Mouse (Mus musculus) 3T3-L1 (cell line): ENCODE results near the gene Gpn3.
A peak's percentile ranks its signal among the peaks of the same experiment; 100 is the strongest.

Experiments
- DNase-seq: peaks from one replicate; pipeline ENCODE4 v3.0.0-alpha.2; 2015; ENCODE audit warnings: low read depth, low spot score

The Gpn3 gene

DNA sequence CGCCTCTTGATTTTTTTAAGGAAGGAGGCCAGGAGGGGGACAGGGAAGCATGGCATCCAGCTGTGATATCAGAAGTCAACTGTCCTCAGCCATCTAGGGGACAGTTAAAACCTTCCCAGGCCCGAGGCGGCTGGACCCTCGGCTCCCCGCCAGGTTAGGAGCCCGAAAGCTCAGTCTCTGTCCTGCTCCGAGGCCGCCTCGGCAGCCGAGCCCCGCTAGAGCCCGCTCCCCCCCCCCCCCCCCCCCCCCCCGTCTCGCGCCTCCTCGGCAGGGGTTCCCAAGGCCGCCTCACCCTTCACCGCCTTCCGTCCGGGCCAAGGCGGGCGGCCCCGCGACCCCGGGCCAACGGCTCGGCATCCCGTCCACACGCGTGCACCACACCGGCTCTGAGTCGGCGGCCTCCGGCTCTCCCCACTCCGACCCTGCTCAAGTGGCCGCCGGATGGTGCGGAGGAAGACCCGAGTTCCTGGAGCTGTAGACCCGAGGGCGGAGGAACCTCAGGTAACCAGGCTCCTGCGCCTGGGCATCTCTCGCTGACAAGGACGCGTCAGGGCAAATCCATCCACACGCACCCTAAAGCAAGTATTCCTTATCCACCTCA is at the start of gene Gpn3:
Gene Gpn3, plus strand, starts transcription at position 286 of the 601 bp plus-strand sequence.
- peak; percentile 64 for DNase-seq

DNA sequence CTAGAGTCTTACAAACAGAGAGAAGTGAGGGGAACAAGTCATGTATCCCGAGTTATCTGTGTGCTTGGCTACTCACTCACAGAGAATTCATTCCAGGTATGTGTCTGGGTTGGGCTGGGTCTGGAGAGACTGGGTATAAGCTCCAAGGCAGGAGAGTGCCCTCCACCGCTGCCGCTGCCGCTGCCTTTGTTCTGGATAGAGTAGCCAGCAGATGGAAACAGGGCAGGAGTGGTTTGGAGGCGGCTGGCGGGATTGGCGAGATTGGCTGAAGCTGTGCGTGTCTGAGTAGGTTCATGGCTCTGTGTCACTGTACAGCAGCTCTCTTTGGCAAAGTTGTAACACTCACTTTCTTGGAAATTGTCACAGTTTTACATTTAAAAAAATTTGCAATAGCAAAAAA is 48.2 kb upstream of the Gpn3 start:
- DNase-seq: no peak

DNA sequence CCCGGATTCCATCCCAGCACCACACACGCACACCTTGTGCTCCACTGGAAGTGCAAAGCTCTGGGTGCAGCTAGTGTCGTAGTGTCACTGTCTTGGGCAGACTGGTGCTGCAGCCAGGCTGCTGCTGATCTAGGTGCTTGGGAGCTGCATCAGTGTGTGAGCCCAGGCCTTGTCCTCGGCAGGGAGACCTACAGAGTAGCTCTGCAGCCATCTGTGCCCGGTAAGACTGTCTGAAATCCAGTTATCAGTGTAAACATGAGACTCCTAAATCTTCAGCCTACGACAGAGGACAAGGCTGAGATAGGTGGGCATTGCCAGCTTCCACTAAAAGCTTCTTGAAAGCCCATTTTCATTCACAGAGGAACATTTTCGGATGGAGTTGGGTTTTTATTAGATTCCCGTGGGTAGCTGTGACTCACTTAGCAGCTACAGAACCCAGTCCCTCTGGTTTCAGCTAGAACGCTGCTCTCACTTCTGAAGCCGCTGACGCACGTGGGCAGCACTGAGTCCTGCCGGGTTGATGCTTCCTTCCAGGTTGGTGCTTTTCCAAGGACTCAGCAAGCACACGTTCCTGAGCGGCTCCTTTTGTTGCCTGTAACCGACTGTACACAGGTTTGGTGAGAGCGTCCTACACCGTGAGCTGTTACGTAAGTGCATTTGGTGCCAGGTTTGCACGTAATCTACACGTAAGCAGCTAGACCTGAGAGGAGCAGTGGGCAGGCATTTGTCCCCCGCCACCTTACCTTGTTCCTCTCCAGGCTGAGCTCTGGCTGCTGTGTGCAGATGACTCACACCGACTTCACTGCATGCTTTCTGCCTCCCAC is 46.9 kb upstream of the Gpn3 start:
- peak; percentile 72 for DNase-seq

DNA sequence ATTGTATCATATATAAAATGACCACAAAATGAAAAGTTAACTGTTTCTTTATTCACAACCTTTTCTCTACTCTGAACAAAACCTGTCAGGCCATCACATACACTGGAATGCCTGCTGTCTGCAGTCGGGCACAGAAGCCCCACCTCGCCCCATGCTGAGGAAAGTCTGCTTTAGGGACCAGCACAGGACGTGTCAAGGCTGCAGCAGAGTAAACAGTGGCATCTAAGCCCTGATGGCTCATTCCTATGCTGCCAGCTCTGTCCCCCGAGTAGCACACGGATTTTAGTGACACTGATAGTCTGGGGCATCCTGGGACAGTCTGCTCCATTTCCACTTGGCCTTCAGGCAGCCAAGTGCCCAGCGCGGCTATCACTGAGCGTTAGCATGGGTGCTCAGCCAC is 46.2 kb upstream of the Gpn3 start:
- no peak for DNase-seq

DNA sequence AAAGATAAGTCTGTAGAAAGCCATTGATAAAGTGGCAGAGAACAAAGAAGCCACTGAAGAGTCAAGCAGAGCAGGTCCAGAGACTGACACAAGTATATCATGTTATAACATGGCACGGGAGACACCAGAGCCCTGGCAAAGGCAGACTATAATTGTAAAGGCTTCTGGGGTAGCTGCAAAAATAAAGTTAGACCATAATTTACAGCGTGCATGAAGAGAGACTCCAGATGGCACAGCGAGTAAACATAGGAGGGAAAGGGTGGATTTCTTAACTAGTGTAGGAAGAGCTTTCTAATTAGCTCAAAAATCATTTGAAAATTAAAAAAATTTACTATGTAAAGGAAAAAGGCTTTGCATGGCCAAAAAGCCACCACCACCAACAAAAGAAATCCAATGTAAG is 44.4 kb upstream of the Gpn3 start:
- no peak for DNase-seq

DNA sequence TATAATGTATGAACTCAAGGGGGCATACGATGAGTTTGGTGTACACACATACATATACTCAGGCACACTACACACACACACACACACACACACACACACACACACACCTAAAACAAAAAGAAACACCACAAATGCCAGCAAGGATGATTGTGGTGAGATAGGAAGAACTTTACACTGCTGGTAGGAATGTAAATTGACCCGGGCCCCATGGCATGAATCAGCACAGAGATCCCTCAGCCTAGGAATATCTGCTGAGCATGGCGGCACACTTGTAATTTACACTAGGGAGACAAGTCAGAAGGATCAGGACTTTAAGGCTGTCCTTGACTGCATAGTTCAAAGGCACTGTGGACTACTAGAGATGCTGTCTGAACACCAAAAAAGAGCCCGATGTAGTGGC is 41.4 kb upstream of the Gpn3 start:
- DNase-seq: peak; percentile 64

DNA sequence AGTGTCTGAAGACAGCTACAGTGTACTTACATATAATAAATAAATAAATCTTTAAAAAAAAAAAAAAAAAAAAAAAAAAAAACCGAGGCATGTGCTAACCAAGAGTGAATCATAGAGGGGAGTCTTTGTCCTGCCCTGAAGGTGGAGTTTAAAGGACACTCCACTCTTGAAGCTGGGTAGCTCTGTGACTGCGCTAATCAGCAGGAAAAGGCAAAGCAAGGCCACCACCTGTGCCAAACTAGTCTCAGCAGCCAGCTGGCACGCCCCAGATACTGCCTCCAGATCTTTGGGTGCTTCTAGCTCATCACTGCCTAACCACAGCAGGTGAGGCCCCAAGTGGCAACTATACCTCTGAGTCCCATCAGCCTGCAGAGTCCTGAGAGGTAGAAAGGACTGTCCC is 37.0 kb upstream of the Gpn3 start:
- no peak for DNase-seq

DNA sequence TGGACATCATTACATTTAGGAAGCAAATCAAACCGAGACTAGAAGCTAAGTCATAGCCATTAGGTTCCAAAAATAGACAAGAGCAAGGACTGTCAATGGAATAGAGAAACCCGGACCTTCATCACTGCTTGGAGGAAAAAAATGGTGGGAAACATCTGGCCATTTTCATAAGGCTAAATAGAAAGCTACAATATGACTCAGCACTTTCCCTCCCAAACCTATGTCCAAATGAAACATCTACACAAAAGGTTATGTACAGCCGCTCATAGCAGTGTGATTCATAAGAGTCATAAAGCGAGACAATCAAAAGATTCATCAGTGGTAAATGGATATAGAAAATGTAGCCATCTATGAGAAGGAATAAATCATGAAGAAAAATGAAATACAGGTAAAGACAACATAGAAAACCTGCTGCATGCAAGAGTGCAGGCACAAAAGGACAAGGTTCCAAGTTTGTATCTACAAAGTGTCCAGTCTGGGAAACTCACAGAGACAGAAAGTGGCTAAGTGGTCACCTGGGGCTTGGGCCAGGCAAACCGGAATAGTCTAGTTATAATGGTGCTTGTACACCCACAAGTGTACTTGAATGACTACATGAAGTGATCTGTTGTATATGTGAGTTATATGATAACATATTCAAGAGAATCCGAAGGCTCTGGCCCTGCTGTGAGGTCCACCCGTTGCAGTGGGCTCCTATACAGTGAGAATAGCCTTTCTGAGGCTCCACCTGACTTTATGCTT is 35.0 kb upstream of the Gpn3 start:
- DNase-seq: peak; percentile 21

DNA sequence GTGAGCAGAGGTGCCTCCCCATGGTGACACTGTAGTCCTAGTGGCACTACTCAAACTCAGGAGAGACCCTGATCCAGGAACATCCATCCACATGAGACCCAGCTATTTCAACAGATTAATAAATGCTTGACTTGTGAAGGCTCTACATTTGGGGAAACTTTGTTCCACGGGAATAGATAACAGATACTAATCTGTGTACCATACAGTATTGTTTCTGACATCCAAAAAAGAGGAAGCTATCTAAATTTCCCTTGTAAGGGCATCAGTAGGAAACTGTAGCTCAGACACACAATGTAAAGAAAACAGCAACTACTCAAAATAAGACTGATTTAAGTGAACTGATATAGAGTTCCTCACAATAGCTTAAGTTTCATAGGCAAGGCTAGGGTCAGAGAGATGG is 28.8 kb upstream of the Gpn3 start:
- DNase-seq: no peak

DNA sequence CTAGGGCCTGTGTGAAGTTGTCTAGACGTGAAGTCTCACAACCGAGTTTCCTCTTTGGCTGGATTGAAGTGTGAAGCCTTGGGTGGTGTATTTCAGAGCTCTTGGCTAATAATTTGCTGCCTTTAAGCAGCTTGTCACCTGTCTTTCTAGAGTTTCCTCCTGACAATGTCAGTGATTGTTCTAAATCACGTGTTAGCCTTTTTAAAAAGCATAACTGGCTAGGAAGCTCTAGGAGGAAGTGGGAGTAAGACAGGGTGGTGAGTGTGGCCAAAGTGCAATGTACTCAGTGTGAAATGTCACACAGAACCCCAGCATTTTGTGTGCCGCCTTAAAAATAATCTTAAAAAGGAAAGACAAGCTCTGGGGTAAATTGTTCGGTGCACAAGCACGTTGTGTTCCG is 27.9 kb upstream of the Gpn3 start:
- no peak for DNase-seq

DNA sequence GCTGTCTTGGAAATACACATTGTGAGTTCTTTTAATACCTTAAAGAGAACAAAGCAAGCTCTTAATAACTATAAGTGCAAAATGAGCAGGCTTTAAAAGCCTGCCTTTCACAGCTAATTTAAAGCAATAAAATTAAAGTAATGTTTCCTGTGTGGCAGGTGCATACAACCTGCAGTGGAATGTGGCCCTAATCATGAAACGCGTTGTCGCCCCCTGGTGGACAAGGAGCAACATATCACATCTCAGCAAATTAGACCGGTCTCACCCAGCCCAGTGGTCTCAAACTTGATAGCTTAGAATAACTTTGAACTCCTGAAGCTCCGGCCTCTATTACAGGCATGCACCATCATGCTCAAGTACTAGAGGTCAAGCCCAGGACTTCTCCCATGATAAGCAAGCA is 27.4 kb upstream of the Gpn3 start:
- DNase-seq: peak; percentile 84

DNA sequence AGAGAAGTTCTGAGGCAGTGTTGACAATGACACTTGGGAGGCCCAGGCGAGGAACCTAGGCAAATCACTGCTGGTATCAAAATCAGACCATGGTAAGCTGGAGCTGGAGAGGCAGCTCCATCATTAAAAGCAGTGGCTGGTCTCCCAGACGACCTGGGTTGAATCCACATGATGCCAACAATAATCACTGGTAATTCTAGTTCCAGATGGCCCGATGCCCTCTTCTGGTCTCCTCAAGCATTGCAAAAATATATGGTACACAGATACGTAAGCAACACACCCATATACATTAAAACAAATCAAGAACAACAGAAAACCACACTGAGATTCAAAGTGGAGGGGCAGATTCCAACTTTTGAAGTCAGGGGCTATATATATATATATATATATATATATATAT is 25.9 kb upstream of the Gpn3 start:
- DNase-seq: peak; percentile 44

DNA sequence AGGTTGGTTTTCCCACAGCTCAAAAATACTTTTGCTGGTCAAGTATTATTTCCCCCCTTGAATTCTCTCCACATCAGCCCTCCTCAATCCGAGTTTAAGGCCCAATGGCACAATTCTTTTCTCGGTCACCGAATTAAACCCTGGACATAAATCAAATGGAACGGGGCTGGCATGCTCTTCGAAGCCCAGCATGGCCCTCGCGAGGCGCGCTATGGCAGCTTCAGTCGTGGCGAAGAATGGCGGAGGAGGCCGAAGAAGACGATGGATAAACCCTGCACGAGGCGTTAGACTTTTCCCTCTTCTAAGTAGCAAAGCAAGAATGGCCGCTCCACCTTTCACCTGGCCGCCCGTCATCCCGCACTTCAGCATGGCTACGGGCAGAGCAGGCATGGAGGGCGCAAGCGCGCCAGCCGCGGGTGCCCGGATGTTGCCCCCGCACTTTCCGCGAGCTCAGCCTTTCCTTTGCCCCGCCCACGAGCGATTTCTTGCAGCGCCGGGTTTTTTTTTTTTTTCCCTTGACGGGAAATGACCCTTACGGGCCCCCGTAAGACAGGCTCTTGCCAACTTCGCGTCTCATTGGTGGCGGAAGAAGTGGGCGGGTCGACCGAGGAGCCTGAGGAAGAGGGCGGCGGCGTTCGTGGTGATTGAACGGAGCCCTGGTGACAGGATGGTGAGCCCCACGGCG is 17.7 kb upstream of the Gpn3 start, which contains the start of the genes Rad9b and Vps29:
Gene Rad9b, minus strand, starts transcription at position 427 of the 685 bp plus-strand sequence.
Gene Vps29, plus strand, starts transcription at position 563 of the 685 bp plus-strand sequence.
- peak; percentile 99 for DNase-seq

DNA sequence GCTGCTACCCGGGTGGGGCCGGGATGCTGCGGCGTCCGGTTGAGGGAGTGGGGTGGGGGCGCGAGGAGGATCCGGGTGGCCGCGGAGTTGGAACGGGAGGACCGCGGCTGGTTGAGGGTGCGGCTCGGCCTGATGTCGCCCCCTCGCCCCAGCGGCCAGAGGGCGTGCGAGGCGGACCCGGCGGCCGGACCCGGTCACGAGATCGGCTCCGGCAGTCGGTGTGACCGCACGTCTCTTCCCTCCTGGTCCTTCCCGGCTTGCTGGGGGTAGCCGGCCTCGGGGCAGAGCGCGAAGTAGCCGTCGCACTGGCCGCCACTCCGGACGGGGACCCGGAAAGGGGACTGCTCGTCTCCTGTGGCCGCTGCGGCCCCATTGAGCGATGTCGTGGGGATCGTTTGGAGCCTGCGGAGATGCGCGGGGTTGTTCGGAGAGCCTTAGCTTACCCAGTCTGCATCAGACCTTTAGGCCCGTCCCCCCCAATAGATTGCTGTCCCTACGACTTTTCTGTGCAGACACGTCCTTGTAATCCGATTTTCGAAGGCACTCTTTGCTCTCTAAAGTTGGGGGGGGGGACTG is 17.1 kb upstream of the Gpn3 start:
- DNase-seq: peak; percentile 39

DNA sequence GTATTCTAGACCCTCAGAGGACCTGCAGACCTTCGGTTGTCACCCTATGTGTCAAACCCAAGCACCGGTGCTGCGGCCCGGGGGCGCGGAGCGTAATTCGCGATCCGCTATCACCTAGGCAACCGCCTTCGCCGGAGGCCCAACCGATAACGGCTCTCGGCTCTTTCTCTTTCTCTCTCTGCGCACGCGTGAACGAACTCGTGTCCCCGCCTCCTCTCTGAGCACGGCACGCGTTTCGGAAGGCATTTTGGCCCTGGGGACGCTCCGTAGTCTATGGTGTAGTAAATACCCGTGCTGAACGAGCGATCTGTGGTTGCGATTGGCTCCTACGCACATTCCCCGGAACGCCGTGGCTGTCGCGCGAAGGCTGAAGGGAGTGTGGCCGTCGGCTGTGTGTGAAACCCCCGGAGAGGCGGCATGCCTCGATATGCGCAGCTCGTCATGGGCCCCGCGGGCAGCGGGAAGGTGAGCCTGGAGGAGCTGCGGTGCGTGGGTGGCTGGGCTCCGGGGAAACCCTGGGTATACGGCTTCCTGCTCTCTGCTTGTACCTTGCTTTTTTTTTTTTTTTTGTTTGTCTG is 605 bp downstream of the Gpn3 start, which contains the start of gene Fam216a:
Gene Fam216a, minus strand, starts transcription at position 173 of the 578 bp plus-strand sequence.
- peak; percentile 100 for DNase-seq

DNA sequence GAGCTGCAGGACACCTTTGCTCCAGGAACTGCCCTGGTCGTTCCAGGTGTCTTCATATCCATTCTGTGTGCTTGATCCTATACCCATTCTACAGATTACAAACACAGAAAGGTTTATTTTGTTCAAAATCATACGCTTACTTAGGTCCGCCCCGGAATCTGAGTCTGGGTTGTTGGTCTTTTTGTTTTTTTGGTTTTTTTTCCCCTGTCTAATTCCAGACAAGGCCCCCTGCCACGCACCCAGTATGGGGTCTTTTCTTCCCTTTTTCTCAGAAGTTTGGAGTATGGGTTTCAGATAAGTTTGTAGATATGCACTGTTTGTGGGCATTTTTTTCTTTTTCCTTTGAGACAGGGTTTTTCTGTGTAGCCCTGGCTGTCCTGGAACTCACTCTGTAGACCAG is 1.2 kb downstream of the Gpn3 start:
- DNase-seq: no peak

DNA sequence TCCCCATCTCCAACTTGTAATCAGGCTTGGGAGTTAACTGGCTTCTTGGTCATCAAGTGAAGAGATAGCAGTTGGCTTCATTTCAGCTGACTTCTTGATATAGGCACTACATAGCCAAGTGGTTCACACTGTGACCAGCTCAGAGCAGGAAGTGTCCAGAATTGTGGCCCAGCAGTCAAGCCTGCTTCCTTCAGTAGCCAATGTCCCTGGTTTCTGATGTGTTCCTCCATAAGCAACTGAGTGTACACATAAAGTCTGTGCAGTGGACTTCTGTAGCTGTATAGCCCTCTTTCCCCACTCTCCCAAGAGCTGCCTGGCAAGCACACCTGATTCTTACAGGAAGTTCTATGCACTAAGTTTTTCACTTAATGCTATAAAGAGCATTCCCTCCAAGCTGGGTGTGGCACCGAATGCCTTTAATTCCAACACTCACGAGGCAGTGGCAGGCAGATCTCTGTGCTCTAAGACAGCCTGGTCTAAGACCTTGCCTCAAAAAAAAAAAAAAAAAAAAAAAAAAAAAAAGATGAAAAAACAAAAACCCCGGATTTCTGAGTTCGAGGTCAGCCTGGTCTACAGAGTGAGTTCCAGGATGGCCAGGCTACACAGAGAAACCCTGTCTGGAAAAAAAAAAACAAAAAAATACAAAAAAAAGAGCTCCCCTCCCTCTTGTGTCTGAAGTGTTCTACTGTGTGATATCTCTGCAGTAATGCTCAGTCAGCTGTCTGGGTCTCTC is 5.6 kb downstream of the Gpn3 start:
- no peak for DNase-seq

DNA sequence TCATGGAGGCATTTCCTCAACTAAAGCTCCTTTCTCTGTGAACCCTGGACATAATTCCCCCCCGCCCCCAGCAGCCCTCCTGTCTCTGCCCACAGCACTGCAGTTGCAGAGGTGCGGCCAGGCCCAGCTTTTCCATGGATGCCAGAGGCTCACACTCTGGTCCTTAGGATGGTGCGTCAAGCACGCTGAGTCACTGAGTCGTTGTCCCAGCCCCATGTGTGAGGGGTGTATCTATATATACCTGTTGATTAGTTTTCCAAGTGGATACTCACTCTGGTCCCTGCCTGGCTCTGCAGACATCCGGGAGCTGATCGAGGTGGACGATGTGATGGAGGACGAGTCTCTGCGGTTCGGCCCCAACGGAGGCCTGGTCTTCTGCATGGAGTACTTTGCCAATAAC is 6.5 kb downstream of the Gpn3 start:
- DNase-seq: no peak

DNA sequence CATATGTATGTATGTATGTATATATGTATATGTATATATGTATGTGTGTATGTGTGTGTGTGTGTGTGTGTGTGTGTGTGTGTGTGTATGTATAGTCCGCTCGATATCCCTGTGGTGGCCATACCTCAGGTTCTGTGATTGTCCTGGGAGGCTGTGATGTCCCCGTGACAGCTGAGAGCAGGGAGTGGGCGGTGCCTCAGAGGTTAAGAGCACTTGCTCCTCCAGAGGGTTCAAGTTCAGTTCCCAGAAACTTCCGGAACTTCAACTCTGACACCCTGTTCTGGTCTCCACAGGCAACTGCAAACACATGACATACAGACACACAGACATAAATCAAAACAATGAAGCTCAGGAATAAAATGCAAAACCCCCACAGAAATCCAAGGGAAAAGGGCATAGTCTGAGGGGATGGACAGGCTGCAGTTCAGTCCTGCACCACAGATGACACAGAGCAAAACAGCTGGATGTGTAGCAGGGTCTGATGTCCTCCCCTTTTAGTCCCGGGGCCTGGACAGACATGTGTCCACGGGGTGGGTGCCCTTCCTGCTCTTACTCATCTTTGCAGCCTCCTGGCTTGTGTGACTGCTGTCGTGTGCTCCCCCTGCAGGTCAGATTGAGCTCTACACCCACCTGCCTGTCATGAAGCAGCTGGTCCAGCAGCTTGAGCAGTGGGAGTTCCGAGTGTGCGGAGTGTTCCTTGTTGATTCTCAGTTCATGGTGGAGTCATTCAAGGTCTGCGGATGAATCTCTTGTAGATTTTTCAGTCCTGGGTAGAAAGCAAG is 7.9 kb downstream of the Gpn3 start:
- DNase-seq: peak; percentile 89

DNA sequence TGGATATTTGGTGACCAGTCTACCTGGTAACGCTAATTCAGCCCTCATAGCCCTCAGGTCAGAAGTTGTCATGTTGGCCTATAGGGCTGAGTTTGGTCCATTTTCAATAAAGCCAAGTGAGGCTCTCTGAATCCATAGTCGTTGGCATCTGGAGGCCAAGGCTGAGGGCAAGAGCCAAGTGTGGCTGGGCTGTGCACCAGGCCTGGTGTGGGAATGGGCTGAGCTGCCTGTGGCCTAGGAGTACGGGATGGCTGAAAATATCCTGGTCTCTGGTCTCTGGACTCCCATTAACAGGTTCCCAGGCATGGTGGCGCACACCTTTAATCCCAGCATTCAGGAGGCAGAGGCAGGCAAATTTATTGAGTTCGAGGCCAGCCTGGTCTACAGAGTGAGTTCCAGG is 18.3 kb downstream of the Gpn3 start:
- DNase-seq: no peak
